8 mouse cellular contexts compared by ENCODE assay signal in the genomic region with DNA sequence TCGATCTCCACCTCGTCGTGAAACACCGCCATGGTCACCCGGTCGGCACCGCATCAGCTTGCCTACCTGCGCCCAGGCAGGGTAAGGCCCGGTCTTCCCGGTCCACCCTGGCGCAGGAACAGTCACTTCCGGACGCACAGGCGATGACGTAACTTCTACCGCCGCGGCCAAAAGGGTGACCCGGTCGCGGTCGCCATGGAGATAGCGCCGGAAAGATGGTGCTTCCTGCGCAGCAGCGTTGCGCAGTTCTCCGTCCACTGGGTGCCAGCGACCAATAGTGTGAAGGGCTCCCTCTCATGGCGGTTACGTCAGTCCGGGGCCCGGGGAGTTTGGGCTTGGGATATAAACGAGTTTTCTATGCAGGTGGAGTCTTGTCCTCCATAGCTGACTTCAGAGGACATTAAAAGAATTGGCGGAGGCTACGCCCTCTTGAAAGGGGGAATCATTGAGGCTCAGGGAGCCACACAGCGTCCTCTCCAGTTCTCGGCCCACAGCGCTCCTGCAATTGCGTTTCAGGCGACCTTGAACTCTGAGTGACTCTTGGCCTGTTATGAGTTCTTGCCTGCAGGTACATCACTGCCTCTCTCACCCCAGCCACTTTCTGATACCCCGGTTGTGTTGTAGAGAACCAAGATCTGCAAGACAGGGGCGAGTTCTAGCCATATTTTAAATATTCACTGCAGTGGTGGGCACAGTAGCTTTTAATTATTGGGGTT. TPM values are rescaled to one million over a fixed set of nuclear protein-coding genes. Genes with fewer than 3 reads are reported as not detected.
DNase-seq lines count a peak whose midpoint lies in the region; ATAC-seq and TF ChIP-seq lines count a peak whose summit lies in the region.

Gene Dph3, minus strand, starts transcription at position 244 of the 716 bp plus-strand sequence.

- no peaks in the 10 kb centered on the region for H3K27me3 ChIP-seq in forebrain, embryonic 10.5 days (ENCODE audit: poor library complexity, severe bottlenecking)
- H3K27me3 ChIP-seq in heart, embryonic 15.5 days, result no peaks in the 10 kb centered on the region
- no peaks in the 10 kb centered on the region for H3K27me3 ChIP-seq in liver, embryonic 14.5 days (ENCODE audit: control insufficient read depth, insufficient read depth, low read length)
- H3K27me3 ChIP-seq in neural tube, embryonic 11.5 days (ENCODE audit: control insufficient read depth, insufficient read depth, low read length), result no peaks in the 10 kb centered on the region
- no peaks in the 10 kb centered on the region for H3K27me3 ChIP-seq in stomach, postnatal 0 days (ENCODE audit: control insufficient read depth, insufficient read depth, low read length)

- peak; percentile 94 to 95 for DNase-seq in CD8-positive naive resting alpha-beta T cell, adult 2 months (ENCODE audit: low read depth in 2 of 2, low spot score in 2 of 2)
- DNase-seq in c-Kit-positive CD71-negative TER-119-negative erythroid progenitor cells, embryonic 14.5 days (ENCODE audit: low read depth), result peak; percentile 98
- DNase-seq in forebrain, embryonic 10.5 days (ENCODE audit: extremely low spot score, low spot score), result peak; percentile 99
- DNase-seq in kidney, postnatal 25 days, result peak; percentile 100
- peak; percentile 95 to 97 (median 97) for DNase-seq in liver, embryonic 14.5 days (ENCODE audit: low read depth in 3 of 3, low spot score in 3 of 3)
- peak; percentile 98 for DNase-seq in neural tube, embryonic 11.5 days (ENCODE audit: low spot score)
- DNase-seq in stomach, postnatal 0 days (ENCODE audit: low spot score), result peak; percentile 99

- TF ChIP-seq CTCF in liver, embryonic 14.5 days (IDR thresholded peaks at IDR 0.05; ENCODE audit: low read depth), result peak; percentile 78
- TF ChIP-seq CTCF in stomach, postnatal 0 days (IDR thresholded peaks at IDR 0.05; ENCODE audit: low read depth), result peak; percentile 73

- H3K4me1 ChIP-seq in forebrain, embryonic 10.5 days, result peaks cover 25% of the 10 kb centered on the region
- peaks cover 11% of the 10 kb centered on the region for H3K4me1 ChIP-seq in heart, embryonic 15.5 days (replicated peaks)
- H3K4me1 ChIP-seq in liver, embryonic 14.5 days (replicated peaks; ENCODE audit: control insufficient read depth in 2 of 2, insufficient read depth in 2 of 2, low read length in 1 of 2), result peaks cover 8 to 10% of the 10 kb centered on the region in 2 experiments; a peak in 3 of 4 replicates
- 0 out of 2 replicates have a peak, but pooled peaks cover 6% of the 10 kb centered on the region for H3K4me1 ChIP-seq in neural tube, embryonic 11.5 days (ENCODE audit: control insufficient read depth, insufficient read depth, low read length)
- 0 out of 2 replicates have a peak, but pooled peaks cover 2% of the 10 kb centered on the region for H3K4me1 ChIP-seq in stomach, postnatal 0 days (replicated peaks; ENCODE audit: control insufficient read depth, insufficient read depth)

- peak within 1 kb of the TSS; percentile 90 for H3K27ac ChIP-seq in forebrain, embryonic 10.5 days
- H3K27ac ChIP-seq in heart, embryonic 15.5 days, result peak within 1 kb of the TSS; percentile 94
- H3K27ac ChIP-seq in liver, embryonic 14.5 days, result peak within 1 kb of the TSS; percentile 95
- peak within 1 kb of the TSS; percentile 36; the same call in 1 of the 2 replicates for H3K27ac ChIP-seq in neural tube, embryonic 11.5 days (ENCODE audit: low read depth, low read length)
- H3K27ac ChIP-seq in stomach, postnatal 0 days (replicated peaks), result peak within 1 kb of the TSS; percentile 90

- H3K9ac ChIP-seq in heart, embryonic 15.5 days, result peak within 1 kb of the TSS; percentile 62
- peak within 1 kb of the TSS; percentile 93 for H3K9ac ChIP-seq in liver, embryonic 14.5 days (replicated peaks)
- peak within 1 kb of the TSS; percentile 56 for H3K9ac ChIP-seq in neural tube, embryonic 11.5 days (ENCODE audit: low read length)
- peak within 1 kb of the TSS; percentile 69 for H3K9ac ChIP-seq in stomach, postnatal 0 days (ENCODE audit: low read length)

- under 1% methylated on average over 43 of the region's 43 CpGs for WGBS in forebrain, embryonic 10.5 days
- under 1% methylated on average over 43 of the region's 43 CpGs for WGBS in heart, embryonic 15.5 days
- 0% methylated on average over 43 of the region's 43 CpGs for WGBS in liver, embryonic 14.5 days (ENCODE audit: insufficient replicate concordance)
- WGBS in neural tube, embryonic 11.5 days, result under 1% methylated on average over 43 of the region's 43 CpGs
- WGBS in stomach, postnatal 0 days, result under 1% methylated on average over 43 of the region's 43 CpGs

- no peak for TF ChIP-seq EP300 in liver, embryonic 14.5 days (IDR thresholded peaks at IDR 0.05; ENCODE audit: low read depth)
- TF ChIP-seq EP300 in stomach, postnatal 0 days (optimal IDR thresholded peaks at IDR 0.05), result no peak

- H3K4me2 ChIP-seq in heart, embryonic 15.5 days, result peak within 1 kb of the TSS; percentile 64
- peak within 1 kb of the TSS; percentile 86 for H3K4me2 ChIP-seq in liver, embryonic 14.5 days (ENCODE audit: low read depth)
- peak within 1 kb of the TSS; percentile 63 for H3K4me2 ChIP-seq in neural tube, embryonic 11.5 days (ENCODE audit: low read depth)
- H3K4me2 ChIP-seq in stomach, postnatal 0 days (replicated peaks; ENCODE audit: low read depth), result peak within 1 kb of the TSS; percentile 68

- peaks cover 25% of the 10 kb centered on the region for H3K36me3 ChIP-seq in forebrain, embryonic 10.5 days (replicated peaks)
- H3K36me3 ChIP-seq in heart, embryonic 15.5 days, result peaks cover 22% of the 10 kb centered on the region
- peaks cover 12% of the 10 kb centered on the region for H3K36me3 ChIP-seq in liver, embryonic 14.5 days (replicated peaks; ENCODE audit: control insufficient read depth, insufficient read depth, low read depth)
- peaks cover 5% of the 10 kb centered on the region for H3K36me3 ChIP-seq in neural tube, embryonic 11.5 days (ENCODE audit: control insufficient read depth, insufficient read depth, low read length)
- peaks cover 3% of the 10 kb centered on the region; the same call in 1 of the 2 replicates for H3K36me3 ChIP-seq in stomach, postnatal 0 days (ENCODE audit: control insufficient read depth, insufficient read depth, low read length)

- H3K4me3 ChIP-seq in forebrain, embryonic 10.5 days, result peak within 1 kb of the TSS; percentile 74
- peak within 1 kb of the TSS; percentile 70 for H3K4me3 ChIP-seq in heart, embryonic 15.5 days
- peak within 1 kb of the TSS; percentile 78 to 90 for H3K4me3 ChIP-seq in liver, embryonic 14.5 days (ENCODE audit: insufficient read depth in 1 of 2, low read depth in 2 of 2, low read length in 2 of 2)
- peak within 1 kb of the TSS; percentile 43 for H3K4me3 ChIP-seq in neural tube, embryonic 11.5 days (ENCODE audit: low read depth, low read length)
- peak within 1 kb of the TSS; percentile 60 for H3K4me3 ChIP-seq in stomach, postnatal 0 days (ENCODE audit: low read depth, low read length)

- ATAC-seq in heart, embryonic 15.5 days (replicated peaks; ENCODE audit: insufficient number of reproducible peaks, insufficient read depth, low FRiP score, low read depth), result peak; percentile 94
- peak; percentile 97 for ATAC-seq in liver, embryonic 14.5 days (ENCODE audit: insufficient read depth)
- ATAC-seq in neural tube, embryonic 11.5 days (ENCODE audit: insufficient read depth, low FRiP score, low TSS enrichment), result peak; percentile 99
- ATAC-seq in stomach, postnatal 0 days (ENCODE audit: low FRiP score, low TSS enrichment), result peak; percentile 98

- no peaks in the 10 kb centered on the region for H3K9me3 ChIP-seq in forebrain, embryonic 10.5 days
- no peaks in the 10 kb centered on the region for H3K9me3 ChIP-seq in heart, embryonic 15.5 days (replicated peaks)
- no peaks in the 10 kb centered on the region for H3K9me3 ChIP-seq in liver, embryonic 14.5 days (ENCODE audit: control insufficient read depth, low read length)
- no peaks in the 10 kb centered on the region for H3K9me3 ChIP-seq in neural tube, embryonic 11.5 days (ENCODE audit: control insufficient read depth, low read length)
- no peaks in the 10 kb centered on the region for H3K9me3 ChIP-seq in stomach, postnatal 0 days (ENCODE audit: control insufficient read depth, low read length)

RNA-seq across cellular contexts. Expression of gene Dph3, which starts in this region (rescaled TPM):
- 110 and 114 TPM in 2 replicates for polyA plus RNA-seq in forebrain, embryonic 10.5 days (2016; fragmentation: Nextera tagmentation; extraction: Ambion mirVana)
- polyA plus RNA-seq in heart, embryonic 15.5 days (2015; fragmentation: Nextera tagmentation; extraction: Ambion mirVana), result 66.3 and 81.3 TPM in 2 replicates
- 10.8 and 29.5 TPM in 2 replicates for polyA plus RNA-seq in liver, embryonic 14.5 days (2012; rRNA removed)
- 87.1 and 87.7 TPM in 2 replicates for polyA plus RNA-seq in liver, embryonic 14.5 days (2014; fragmentation: Nextera tagmentation; extraction: Ambion mirVana)
- polyA plus RNA-seq in neural tube, embryonic 11.5 days (2014; fragmentation: Nextera tagmentation; extraction: Ambion mirVana), result 82.4 and 88.7 TPM in 2 replicates
- 91.4 and 93.3 TPM in 2 replicates for polyA plus RNA-seq in stomach, postnatal 0 days (2015; fragmentation: Nextera tagmentation; extraction: Ambion mirVana)

Comparison
In these comparisons a context has a peak if more than half of its experiments do, and no peak if none do; other contexts are left out.
1. Peak in every context shown above with its lines: DNase-seq, ATAC-seq, H3K4me3 ChIP-seq and H3K27ac ChIP-seq.
2. H3K27ac ChIP-seq: peak in every context shown above with its lines; median percentile 95 in liver, embryonic 14.5 days; 94 in heart, embryonic 15.5 days; 90 in forebrain, embryonic 10.5 days; 90 in stomach, postnatal 0 days; 36 in neural tube, embryonic 11.5 days.